Mouse (Mus musculus) neural tube, embryonic 14.5 days (tissue): Measurements from ENCODE around the gene Olfr1188. TPM values are rescaled to one million over a fixed set of nuclear protein-coding genes. Genes with fewer than 3 reads are reported as not detected.
"Not testable (repeated sequence)": the region's sequence is repeated elsewhere in the genome, so short reads cannot be mapped to it uniquely, and the experiment has no call there.

Experiments
- ATAC-seq: fragments of 200-750 bp; cut with Nextera tagmentation; 2 replicates; pipeline ENCODE4 v1.8.0; 2017; ENCODE audit warnings: low read depth, mild to moderate bottlenecking, moderate TSS enrichment, moderate library complexity
- H3K27ac ChIP-seq: fragments of 300-500 bp; sonication (generic); 2 replicates; pipeline ENCODE4 v1.5.1; 2014; ENCODE audit warnings: low read depth, mild to moderate bottlenecking, control low read depth, low read length, moderate library complexity, mixed read lengths
- H3K27me3 ChIP-seq: fragments of 300-500 bp; sonication (generic); 2 replicates; pipeline ENCODE4 v1.6.1; 2014; ENCODE audit warnings: low read length; ENCODE audit not compliant: control insufficient read depth, insufficient read depth
- H3K36me3 ChIP-seq: fragments of 300-500 bp; sonication (generic); 2 replicates; pipeline ENCODE4 v1.6.1; 2014; ENCODE audit warnings: low read length, mixed read lengths; ENCODE audit not compliant: control insufficient read depth, insufficient read depth
- H3K4me1 ChIP-seq: fragments of 300-500 bp; sonication (generic); 2 replicates; pipeline ENCODE4 v1.6.1; 2014; ENCODE audit warnings: low read length; ENCODE audit not compliant: control insufficient read depth, insufficient read depth
- H3K4me2 ChIP-seq: fragments of 300-500 bp; sonication (generic); 2 replicates; pipeline ENCODE4 v1.6.1; 2014; ENCODE audit warnings: mild to moderate bottlenecking, low read depth, low read length, control low read depth
- H3K4me3 ChIP-seq: fragments of 300-500 bp; sonication (generic); 2 replicates; pipeline ENCODE4 v1.5.1; 2014; ENCODE audit warnings: low read depth, low read length, control low read depth, mixed read lengths
- H3K9ac ChIP-seq: fragments of 300-500 bp; sonication (generic); replicated peaks from 2 replicates; pipeline ENCODE4 v1.6.1; 2014; ENCODE audit warnings: low read depth, mild to moderate bottlenecking, control low read depth, low read length, mixed read lengths
- H3K9me3 ChIP-seq: fragments of 300-500 bp; sonication (generic); 2 replicates; pipeline ENCODE4 v1.6.1; 2016; ENCODE audit warnings: low read length; ENCODE audit not compliant: control insufficient read depth
- WGBS: fragments of 180-500 bp; shearing (Covaris S2); extraction: QIAGEN DNeasy Blood & Tissue Kit; methylation state at CpG from one replicate; pipeline ENCODE4 v1.1.7; 2014; 5-methylcytosine and 5-hydroxymethylcytosine counted together
- polyA plus RNA-seq: library from polyadenylated mRNA; unstranded; fragments of >200 nt; fragmentation: Nextera tagmentation; extraction: Ambion mirVana; gene quantifications from 2 replicates; pipeline ENCODE4 v1.2.1, GENCODE M21; 2014

Gene Olfr1188
- not detected in 2 replicates for polyA plus RNA-seq

GRCm38 (mm10) chr2:88556635-88557034 is at the start of gene Olfr1188:
TSS of gene Olfr1188 (plus strand) at chr2:88556935.
- no peak within 1 kb of the TSS for H3K4me2 ChIP-seq
- no peak within 1 kb of the TSS for H3K27ac ChIP-seq
- no peaks in the 10 kb centered on the region for H3K9me3 ChIP-seq
- no peak within 1 kb of the TSS for H3K4me3 ChIP-seq
- H3K27me3 ChIP-seq = no peaks in the 10 kb centered on the region
- no peaks in the 10 kb centered on the region for H3K36me3 ChIP-seq
- H3K9ac ChIP-seq = no peak within 1 kb of the TSS
- WGBS = 89% methylated on average over 2 of the region's 2 CpGs
- no peak for ATAC-seq
- no peaks in the 10 kb centered on the region for H3K4me1 ChIP-seq

- no peak within 1 kb of the TSS for H3K9ac ChIP-seq
- no peak within 1 kb of the TSS for H3K4me3 ChIP-seq
- WGBS = 91% methylated on average over 2 of the region's 2 CpGs
These were observed 38.5 kb upstream of the Olfr1188 start, which contains the start of gene Olfr1186 for GRCm38 (mm10) chr2:88518251-88518650. TSS of gene Olfr1186 (plus strand) at chr2:88518551.

GRCm38 (mm10) chr2:88525720-88526119 is 31.0 kb upstream of the Olfr1188 start:
- Histone ChIP-seq H3K4me1 (no peaks in the 10 kb centered on the region), H3K36me3 (no peaks in the 10 kb centered on the region), H3K4me2 (no peak overlapping the region), H3K9me3 (no peaks in the 10 kb centered on the region), H3K9ac (no peak overlapping the region), H3K27ac (no peak overlapping the region), H3K4me3 (no peak overlapping the region), H3K27me3 (no peaks in the 10 kb centered on the region)
- WGBS = 71% methylated on average over 3 of the region's 3 CpGs
- ATAC-seq = no peak

More at GRCm38 (mm10) chr2:88518251-88518650, 38.5 kb upstream of the Olfr1188 start, which contains the start of gene Olfr1186:
- no peaks in the 10 kb centered on the region for H3K27me3 ChIP-seq
- no peak within 1 kb of the TSS for H3K4me2 ChIP-seq
- no peaks in the 10 kb centered on the region for H3K9me3 ChIP-seq
- no peaks in the 10 kb centered on the region for H3K36me3 ChIP-seq
- no peaks in the 10 kb centered on the region for H3K4me1 ChIP-seq
- no peak for ATAC-seq
- H3K27ac ChIP-seq = no peak within 1 kb of the TSS

GRCm38 (mm10) chr2:88572696-88573095 is 16.0 kb downstream of the Olfr1188 start:
- H3K27ac ChIP-seq, H3K36me3 ChIP-seq, H3K9me3 ChIP-seq, H3K9ac ChIP-seq, ATAC-seq, H3K4me3 ChIP-seq, H3K4me2 ChIP-seq, H3K4me1 ChIP-seq, H3K27me3 ChIP-seq: not testable (repeated sequence)
- WGBS = 93% methylated on average over 12 of the region's 12 CpGs

- no peak within 1 kb of the TSS for H3K4me3 ChIP-seq
- H3K9ac ChIP-seq = no peak within 1 kb of the TSS
- no peak within 1 kb of the TSS for H3K4me2 ChIP-seq
- ATAC-seq = no peak
- H3K27ac ChIP-seq = no peak within 1 kb of the TSS
- H3K36me3 ChIP-seq = no peaks in the 10 kb centered on the region
- no peaks in the 10 kb centered on the region for H3K9me3 ChIP-seq
- no peaks in the 10 kb centered on the region for H3K4me1 ChIP-seq
- H3K27me3 ChIP-seq = no peaks in the 10 kb centered on the region
These were observed 29.4 kb downstream of the Olfr1188 start, which contains the start of gene Olfr1189 for GRCm38 (mm10) chr2:88586154-88586553. TSS of gene Olfr1189 (plus strand) at chr2:88586454.

Other genes starting within 250 kb of the Olfr1188 start
- not detected in 2 replicates for gene Olfr1174-ps, start 241.8 kb upstream of the Olfr1188 start, polyA plus RNA-seq
- gene Olfr1175-ps, start 229.7 kb upstream of the Olfr1188 start, polyA plus RNA-seq = not detected in 2 replicates
- gene Olfr1176, start 220.2 kb upstream of the Olfr1188 start, polyA plus RNA-seq = not detected in 2 replicates
- not detected in 2 replicates for gene Olfr1177-ps, start 210.4 kb upstream of the Olfr1188 start, polyA plus RNA-seq
- not detected in 2 replicates for gene Olfr1178, start 169.9 kb upstream of the Olfr1188 start, polyA plus RNA-seq
- not detected in 2 replicates for gene Olfr1179, start 150.5 kb upstream of the Olfr1188 start, polyA plus RNA-seq
- not detected in 2 replicates for gene Olfr1180, start 137.8 kb upstream of the Olfr1188 start, polyA plus RNA-seq
- not detected in 2 replicates for gene Olfr1181, start 130.8 kb upstream of the Olfr1188 start, polyA plus RNA-seq
- not detected in 2 replicates for gene Gm13757, start 107.8 kb upstream of the Olfr1188 start, polyA plus RNA-seq
- gene Olfr1183, start 102.1 kb upstream of the Olfr1188 start, polyA plus RNA-seq = not detected in 2 replicates
- not detected in 2 replicates for gene Olfr1184, start 73.3 kb upstream of the Olfr1188 start, polyA plus RNA-seq
- not detected in 2 replicates for gene Olfr1185-ps1, start 63.6 kb upstream of the Olfr1188 start, polyA plus RNA-seq
- not detected in 2 replicates for gene Olfr1186, start 38.4 kb upstream of the Olfr1188 start, polyA plus RNA-seq
- not detected in 2 replicates for gene Olfr1189, start 29.5 kb downstream of the Olfr1188 start, polyA plus RNA-seq
- not detected in 2 replicates for gene Olfr1191-ps1, start 83.6 kb downstream of the Olfr1188 start, polyA plus RNA-seq
- gene Olfr1192-ps1, start 91.6 kb downstream of the Olfr1188 start, polyA plus RNA-seq = not detected in 2 replicates
- not detected in 2 replicates for gene Olfr1193, start 118.7 kb downstream of the Olfr1188 start, polyA plus RNA-seq
- gene Olfr1195, start 132.3 kb downstream of the Olfr1188 start, polyA plus RNA-seq = not detected in 2 replicates
- not detected in 2 replicates for gene Olfr1196, start 147.7 kb downstream of the Olfr1188 start, polyA plus RNA-seq
- not detected in 2 replicates for gene Olfr1197, start 175.4 kb downstream of the Olfr1188 start, polyA plus RNA-seq
- gene Olfr1198, start 194.4 kb downstream of the Olfr1188 start, polyA plus RNA-seq = not detected in 2 replicates
- not detected in 2 replicates for gene Olfr1199, start 203.5 kb downstream of the Olfr1188 start, polyA plus RNA-seq
- not detected in 2 replicates for gene Olfr1200, start 213.6 kb downstream of the Olfr1188 start, polyA plus RNA-seq
- gene Olfr1201, start 236.1 kb downstream of the Olfr1188 start, polyA plus RNA-seq = not detected in 2 replicates